Comparison of ENCODE assay signal across 7 mouse cellular contexts in genomic region chr1:140245465-140245864, GRCm38 (mm10). TPM values are rescaled to one million over a fixed set of nuclear protein-coding genes. Genes with fewer than 3 reads are reported as not detected.
DNase-seq lines count a peak whose midpoint lies in the region; ATAC-seq and TF ChIP-seq lines count a peak whose summit lies in the region.

No protein-coding gene starts in this region.

- 0 out of 2 replicates have a peak, but pooled peaks cover 5% of the 10 kb centered on the region for H3K4me1 ChIP-seq in embryonic facial prominence, embryonic 13.5 days
- H3K4me1 ChIP-seq in kidney, adult 2 months (ENCODE audit: control insufficient read depth, insufficient read depth, low read length): no peaks in the 10 kb centered on the region
- H3K4me1 ChIP-seq in limb, embryonic 11.5 days (ENCODE audit: control insufficient read depth, insufficient read depth, low read length): no peaks in the 10 kb centered on the region
- no peaks in the 10 kb centered on the region for H3K4me1 ChIP-seq in midbrain, postnatal 0 days (ENCODE audit: insufficient read depth, low read length)

- peak overlapping the region; percentile 86 for H3K4me2 ChIP-seq in embryonic facial prominence, embryonic 13.5 days
- peak overlapping the region; percentile 76 for H3K4me2 ChIP-seq in limb, embryonic 11.5 days (ENCODE audit: low read depth, severe bottlenecking)
- H3K4me2 ChIP-seq in midbrain, postnatal 0 days (ENCODE audit: low read depth, low read length, poor library complexity, severe bottlenecking): peak overlapping the region; percentile 74

- no peak overlapping the region for H3K27ac ChIP-seq in embryonic facial prominence, embryonic 13.5 days
- H3K27ac ChIP-seq in kidney, adult 2 months (ENCODE audit: insufficient read depth, low read depth, low read length): no peak overlapping the region
- H3K27ac ChIP-seq in limb, embryonic 11.5 days (replicated peaks; ENCODE audit: low read depth, low read length): no peak overlapping the region
- no peak overlapping the region for H3K27ac ChIP-seq in midbrain, postnatal 0 days (ENCODE audit: low read depth, low read length)

- H3K36me3 ChIP-seq in embryonic facial prominence, embryonic 13.5 days: no peaks in the 10 kb centered on the region
- no peaks in the 10 kb centered on the region for H3K36me3 ChIP-seq in kidney, adult 2 months (ENCODE audit: control insufficient read depth, insufficient read depth, low read length)
- no peaks in the 10 kb centered on the region for H3K36me3 ChIP-seq in limb, embryonic 11.5 days (ENCODE audit: control insufficient read depth, insufficient read depth, low read length)
- H3K36me3 ChIP-seq in midbrain, postnatal 0 days (ENCODE audit: insufficient read depth, low read length): no peaks in the 10 kb centered on the region

- 0% methylated on average over 17 of the region's 17 CpGs for WGBS in embryonic facial prominence, embryonic 13.5 days
- WGBS in kidney, adult 2 months: 2% methylated on average over 17 of the region's 17 CpGs
- 0% methylated on average over 17 of the region's 17 CpGs for WGBS in limb, embryonic 11.5 days
- 1% methylated on average over 17 of the region's 17 CpGs for WGBS in midbrain, postnatal 0 days

- no peaks in the 10 kb centered on the region for H3K27me3 ChIP-seq in embryonic facial prominence, embryonic 13.5 days
- no peaks in the 10 kb centered on the region for H3K27me3 ChIP-seq in kidney, adult 2 months (replicated peaks; ENCODE audit: control insufficient read depth, insufficient read depth, low read length)
- H3K27me3 ChIP-seq in limb, embryonic 11.5 days (ENCODE audit: control insufficient read depth, insufficient read depth, low read length): no peaks in the 10 kb centered on the region
- no peaks in the 10 kb centered on the region for H3K27me3 ChIP-seq in midbrain, postnatal 0 days (ENCODE audit: insufficient read depth, low read length)

- TF ChIP-seq POLR2A in kidney, adult 2 months (IDR thresholded peaks at IDR 0.05; ENCODE audit: low read depth, low read length): no peak

- H3K4me3 ChIP-seq in embryonic facial prominence, embryonic 13.5 days: peak overlapping the region; percentile 53
- peak overlapping the region; percentile 51; the same call in 1 of the 2 replicates for H3K4me3 ChIP-seq in kidney, adult 2 months (ENCODE audit: insufficient read depth, low read depth, low read length)
- peak overlapping the region; percentile 46 for H3K4me3 ChIP-seq in limb, embryonic 11.5 days (ENCODE audit: low read depth, low read length)
- peak overlapping the region; percentile 71 for H3K4me3 ChIP-seq in midbrain, postnatal 0 days (ENCODE audit: low read depth, low read length)

- no peak for TF ChIP-seq CTCF in kidney, adult 2 months (conservative IDR thresholded peaks at IDR 0.05; ENCODE audit: insufficient read depth, insufficient read length, low read depth, low read length)
- no peak; the same call in 1 of the 2 replicates for TF ChIP-seq CTCF in midbrain, postnatal 0 days (IDR thresholded peaks at IDR 0.05)

- ATAC-seq in embryonic facial prominence, embryonic 13.5 days (ENCODE audit: insufficient number of reproducible peaks, insufficient read depth, low FRiP score, low TSS enrichment, low read depth): peak; percentile 96
- ATAC-seq in limb, embryonic 11.5 days (ENCODE audit: insufficient number of reproducible peaks, low FRiP score, low TSS enrichment, low read depth): peak; percentile 99
- ATAC-seq in midbrain, postnatal 0 days (ENCODE audit: low FRiP score): peak; percentile 97

- peak; percentile 54 for DNase-seq in adrenal gland, postnatal 14 days
- peak; percentile 55 for DNase-seq in heart, adult 8-10 months (ENCODE audit: low spot score)
- DNase-seq in kidney, adult 2 months: peak; percentile 44
- peak; percentile 87 for DNase-seq in limb, embryonic 11.5 days (ENCODE audit: low spot score)
- peak; percentile 84 for DNase-seq in midbrain, postnatal 0 days (ENCODE audit: low spot score)
- peak; percentile 27 for DNase-seq in urinary bladder, postnatal 14 days (ENCODE audit: low spot score)

- no peaks in the 10 kb centered on the region for H3K9me3 ChIP-seq in embryonic facial prominence, embryonic 13.5 days
- no peaks in the 10 kb centered on the region for H3K9me3 ChIP-seq in limb, embryonic 11.5 days (ENCODE audit: control insufficient read depth, low read length)
- no peaks in the 10 kb centered on the region for H3K9me3 ChIP-seq in midbrain, postnatal 0 days (ENCODE audit: low read length)

- peak overlapping the region; percentile 64 for H3K9ac ChIP-seq in embryonic facial prominence, embryonic 13.5 days
- no peak overlapping the region for H3K9ac ChIP-seq in limb, embryonic 11.5 days (ENCODE audit: low read length)
- H3K9ac ChIP-seq in midbrain, postnatal 0 days (replicated peaks; ENCODE audit: low read length, poor library complexity, severe bottlenecking): peak overlapping the region; percentile 75

RNA-seq across cellular contexts. Expression of gene Kcnt2, which starts 0.5 kb away (rescaled TPM):
- total RNA-seq in adrenal gland, postnatal 14 days (2021): 1.2 and 1.4 TPM in 2 replicates
- 0.52 and 0.76 TPM in 2 replicates for polyA plus RNA-seq in embryonic facial prominence, embryonic 13.5 days (2015; fragmentation: Nextera tagmentation; extraction: Ambion mirVana)
- 1 to 10 TPM; 2.6 to 3.6 (median 3.3) TPM for total RNA-seq in heart, adult 8-10 months (2022)
- polyA plus RNA-seq in kidney, adult 2 months (2012; rRNA removed): 0.23 and 0.26 TPM in 2 replicates
- 1.3 TPM in 2 replicates for polyA plus RNA-seq in limb, embryonic 11.5 days (2014; fragmentation: Nextera tagmentation; extraction: Ambion mirVana)
- total RNA-seq in midbrain, postnatal 0 days (2014; rRNA removed): 9.5 and 9.6 TPM in 2 replicates
- polyA plus RNA-seq in midbrain, postnatal 0 days (2015; fragmentation: Nextera tagmentation; extraction: Ambion mirVana): 2.2 and 2.8 TPM in 2 replicates

Comparison
In these comparisons a context has a peak if more than half of its experiments do, and no peak if none do; other contexts are left out.
1. DNase-seq: peak in every context shown above with its lines; median percentile 87 in limb, embryonic 11.5 days; 84 in midbrain, postnatal 0 days; 55 in heart, adult 8-10 months; 54 in adrenal gland, postnatal 14 days; 44 in kidney, adult 2 months; 27 in urinary bladder, postnatal 14 days.